Mouse (Mus musculus): ENCODE measurements around the gene Mei1.

The Mei1 gene

DNA sequence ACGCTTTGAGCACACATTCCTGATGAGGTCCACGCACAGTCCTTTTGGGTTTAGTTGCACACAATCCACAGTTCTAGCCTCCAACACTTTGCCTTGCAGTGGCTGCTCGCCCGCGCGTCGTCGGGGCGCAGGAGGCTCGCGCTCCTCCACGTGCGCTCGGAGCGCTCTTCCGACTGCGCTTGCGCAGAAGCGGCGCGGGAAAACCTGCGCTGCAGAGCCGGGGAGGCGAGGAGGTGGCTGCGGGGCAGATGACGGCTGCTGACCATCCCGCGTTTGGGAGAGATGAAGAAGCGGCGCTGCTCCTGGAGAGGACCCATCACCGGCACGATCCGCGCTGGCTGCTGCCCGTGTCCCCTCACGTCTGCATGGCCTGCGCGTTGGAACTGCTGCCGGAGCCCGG lies at the start of gene Mei1:
TSS of gene Mei1 (plus strand) at position 99 of the 400 bp plus-strand sequence.
- DNase-seq, result no peak

DNA sequence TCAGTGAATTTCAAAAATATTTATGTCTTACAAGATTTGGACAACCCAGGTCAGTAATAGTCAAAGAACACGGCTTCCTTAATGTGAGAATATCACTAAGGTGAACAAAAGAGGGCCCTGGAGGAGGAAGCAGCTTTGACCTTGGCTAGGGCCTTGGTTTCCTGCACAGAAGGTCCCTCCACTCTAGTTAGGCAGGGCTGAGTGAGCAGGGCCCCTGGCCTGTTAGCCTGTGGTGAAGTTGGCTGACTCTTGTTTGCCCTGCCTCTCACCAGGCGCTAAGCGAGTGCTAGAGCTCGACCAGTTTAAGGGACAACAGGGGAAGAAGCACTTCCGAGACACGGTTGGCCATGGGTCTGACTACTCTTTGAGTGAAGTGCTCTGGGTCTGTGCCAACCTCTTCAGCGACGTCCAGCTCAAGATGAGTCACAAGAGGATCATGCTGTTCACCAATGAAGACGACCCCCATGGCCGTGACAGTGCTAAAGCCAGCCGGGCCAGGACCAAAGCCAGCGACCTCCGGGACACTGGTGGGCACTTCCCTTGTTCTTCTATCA lies 47.2 kb upstream of the Mei1 start:
- peak; percentile 44 for DNase-seq

DNA sequence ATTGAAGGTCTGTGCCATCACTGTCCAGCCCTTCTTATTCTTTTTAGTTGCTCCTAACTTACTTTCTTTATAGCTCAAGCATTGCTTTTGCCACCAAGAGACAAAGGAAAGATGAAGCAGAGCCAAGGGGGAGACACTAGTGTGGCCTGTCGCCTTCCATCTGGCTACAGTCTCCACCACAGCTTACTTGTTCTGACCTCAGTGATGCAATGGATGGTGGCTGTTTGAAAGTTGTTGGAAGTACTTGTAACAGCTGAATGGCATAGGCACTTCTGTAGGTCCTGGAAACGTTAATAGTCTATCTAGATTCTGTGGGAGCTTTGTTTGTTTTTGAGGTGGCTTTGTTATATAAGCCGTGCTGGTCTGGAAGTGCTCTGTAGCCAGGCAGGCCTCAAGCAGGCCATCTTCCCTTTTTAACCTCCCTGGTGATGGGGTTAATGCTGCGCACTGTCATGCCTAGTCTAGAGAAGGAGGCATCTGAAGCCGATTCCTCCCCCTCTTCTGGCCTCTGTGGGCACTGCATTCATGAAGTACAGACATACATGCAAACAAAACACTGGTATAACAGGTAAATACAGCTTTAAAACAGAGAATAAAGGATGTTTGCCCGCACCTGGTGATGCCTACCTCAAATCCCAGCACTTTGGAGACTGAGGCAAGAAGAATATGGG lies 45.7 kb upstream of the Mei1 start:
- peak; percentile 65 for DNase-seq

DNA sequence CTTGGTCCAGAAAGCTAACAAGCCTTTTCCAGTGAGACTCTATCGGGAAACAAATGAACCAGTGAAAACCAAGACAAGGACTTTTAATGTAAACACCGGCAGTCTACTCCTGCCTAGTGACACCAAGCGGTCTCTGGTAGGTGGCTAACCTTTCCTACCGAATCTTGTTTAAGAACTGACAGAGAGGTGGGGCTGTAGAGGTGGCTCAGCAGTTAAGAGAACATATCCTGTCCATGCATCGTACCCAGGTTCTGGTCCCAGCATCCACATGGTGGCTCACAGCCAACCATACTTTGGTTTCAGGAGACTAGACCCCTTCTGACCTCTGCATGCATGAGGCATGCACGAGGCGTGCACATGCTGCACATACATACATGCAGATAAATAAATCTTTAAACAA lies 42.5 kb upstream of the Mei1 start:
- peak; percentile 70 for DNase-seq

DNA sequence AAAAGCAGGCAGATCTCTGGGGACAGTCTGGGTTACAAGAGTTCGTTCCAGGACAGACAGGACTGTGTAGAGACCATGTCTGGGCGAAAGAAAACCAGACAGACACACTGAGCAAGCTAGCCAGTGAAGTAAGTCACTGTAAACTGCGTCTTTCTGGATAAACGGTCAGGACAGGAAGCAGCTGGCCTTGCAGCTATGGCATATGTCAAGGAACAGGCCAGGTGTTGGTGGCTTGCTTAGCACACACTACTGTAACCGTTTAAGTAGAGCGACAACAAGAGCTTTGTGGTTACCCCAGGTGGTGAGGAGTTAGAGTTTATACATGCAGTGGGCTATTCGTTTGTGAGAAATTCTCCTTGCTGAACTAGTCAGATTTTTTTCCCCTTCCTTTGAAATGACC lies 42.1 kb upstream of the Mei1 start:
- DNase-seq, result peak; percentile 84

DNA sequence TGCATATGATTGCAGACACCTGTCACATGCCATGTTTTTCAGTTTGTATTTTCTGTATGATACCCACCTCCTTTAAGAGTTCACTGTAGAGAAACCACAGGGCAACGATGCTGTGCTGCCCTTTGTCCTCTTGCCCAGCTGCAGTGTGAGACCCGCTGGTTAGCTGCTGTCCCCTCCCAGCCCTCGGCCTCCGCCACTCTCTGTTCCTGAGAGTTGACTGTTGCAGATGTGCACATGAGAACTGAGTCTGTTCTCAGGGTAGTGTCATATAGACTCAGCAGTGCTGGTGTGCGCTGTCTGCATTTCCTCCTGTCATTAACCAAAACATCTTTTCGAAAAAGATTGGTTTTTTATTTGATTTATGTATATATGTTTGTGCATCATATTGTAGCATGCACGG lies 37.4 kb upstream of the Mei1 start:
- peak; percentile 55 for DNase-seq

DNA sequence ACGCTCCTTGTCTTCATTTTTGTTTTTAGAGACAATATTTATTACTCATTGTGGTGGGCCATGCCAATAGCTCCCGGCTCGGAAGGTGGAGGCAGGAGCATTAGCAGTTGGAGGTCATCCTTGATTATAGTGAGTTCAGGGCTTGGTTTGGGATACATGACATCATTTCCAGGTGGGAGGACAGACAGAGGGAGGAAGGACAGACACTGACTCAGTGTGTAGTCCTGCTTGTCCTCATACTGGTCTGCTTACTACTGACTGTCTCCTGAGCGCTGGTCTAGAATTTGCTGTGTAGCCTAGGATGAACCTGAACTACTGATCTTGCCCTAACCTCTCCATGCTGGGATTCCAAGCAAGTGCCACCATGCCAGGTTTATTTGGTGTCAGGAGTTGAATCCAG lies 36.0 kb upstream of the Mei1 start, which contains the start of gene Desi1:
TSS of gene Desi1 (minus strand) at position 101 of the 400 bp plus-strand sequence.
- no peak for DNase-seq

DNA sequence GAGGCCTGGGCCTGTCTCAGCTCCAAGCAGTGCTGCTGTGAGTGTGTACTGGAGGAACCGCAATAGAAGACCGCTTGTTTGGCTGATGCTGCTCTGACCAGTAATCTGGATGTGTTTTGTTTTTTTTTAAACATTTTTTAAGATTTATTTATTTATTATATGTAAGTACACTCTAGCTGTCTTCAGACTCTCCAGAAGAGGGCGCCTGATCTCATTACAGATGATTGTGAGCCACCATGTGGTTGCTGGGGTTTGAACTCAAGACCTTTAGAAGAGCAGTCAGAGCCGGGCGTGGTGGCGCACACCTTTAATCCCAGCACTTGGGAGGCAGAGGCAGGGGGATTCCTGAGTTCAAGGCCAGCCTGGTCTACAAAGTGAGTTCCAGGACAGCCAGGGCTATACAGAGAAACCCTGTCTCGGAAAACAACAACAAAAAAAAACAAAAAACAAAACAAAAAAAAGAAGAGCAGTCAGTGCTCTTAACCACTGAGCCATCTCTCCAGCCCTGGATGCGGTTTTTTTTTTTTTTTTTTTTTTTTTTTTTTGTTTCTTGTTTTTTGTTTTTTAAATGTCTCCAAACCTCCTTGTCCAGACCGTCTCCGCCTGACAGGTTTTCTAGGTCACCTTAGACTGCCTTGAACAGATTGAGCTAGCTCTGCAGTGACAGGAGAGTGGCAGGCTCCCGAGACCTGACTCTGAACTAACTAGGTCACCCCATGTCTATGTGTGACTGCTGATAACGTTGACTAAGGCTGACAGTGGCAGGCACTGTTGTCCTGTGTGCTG lies 33.7 kb upstream of the Mei1 start:
- peak; percentile 71 for DNase-seq

DNA sequence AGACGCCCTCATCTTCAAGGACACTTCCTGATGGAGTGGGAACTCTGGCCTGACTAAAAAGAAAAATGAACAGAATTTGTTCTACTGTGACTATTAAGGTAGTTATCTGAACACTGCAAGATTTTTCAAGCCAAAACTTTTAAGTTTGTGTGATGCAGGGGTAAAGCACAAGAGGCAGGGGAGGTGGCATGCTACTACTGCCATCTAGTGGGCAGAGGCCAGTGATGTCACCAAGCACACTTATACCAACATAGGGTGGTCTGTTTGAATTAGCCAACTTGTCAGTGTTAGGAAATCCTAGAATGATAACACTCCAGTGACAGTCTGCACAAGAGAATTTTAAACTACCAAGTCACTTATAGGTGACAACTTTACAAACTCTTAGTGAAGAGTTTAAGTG lies 29.1 kb upstream of the Mei1 start:
- DNase-seq, result peak; percentile 81

DNA sequence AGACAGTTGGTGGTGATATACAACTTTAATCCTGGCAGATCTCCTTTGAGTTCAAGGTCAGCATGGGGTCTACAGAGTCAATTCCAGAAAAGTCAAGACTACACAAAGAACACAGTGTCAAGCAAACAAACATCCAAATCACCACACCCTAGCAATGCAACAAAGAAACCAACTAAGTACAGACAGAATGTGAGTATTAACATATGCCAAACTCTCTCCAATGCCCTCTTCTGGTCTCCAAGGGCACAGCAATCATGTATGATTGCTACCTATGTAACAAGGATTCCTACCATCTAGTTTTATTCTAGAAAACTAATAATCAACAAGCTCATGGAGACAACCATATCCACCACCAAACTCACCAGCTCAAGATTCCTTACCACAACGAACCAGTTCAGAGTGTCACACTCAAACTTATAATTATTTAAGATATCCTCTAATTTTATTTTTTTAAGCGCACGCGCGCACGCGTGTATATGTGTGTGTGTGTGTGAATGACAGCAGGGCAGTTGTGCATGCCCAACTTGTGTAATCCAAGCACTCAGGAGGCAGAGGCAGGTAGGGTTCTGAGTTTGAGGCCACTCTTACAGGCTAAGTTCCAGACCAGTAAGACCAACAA lies 25.5 kb upstream of the Mei1 start:
- DNase-seq, result peak; percentile 63

DNA sequence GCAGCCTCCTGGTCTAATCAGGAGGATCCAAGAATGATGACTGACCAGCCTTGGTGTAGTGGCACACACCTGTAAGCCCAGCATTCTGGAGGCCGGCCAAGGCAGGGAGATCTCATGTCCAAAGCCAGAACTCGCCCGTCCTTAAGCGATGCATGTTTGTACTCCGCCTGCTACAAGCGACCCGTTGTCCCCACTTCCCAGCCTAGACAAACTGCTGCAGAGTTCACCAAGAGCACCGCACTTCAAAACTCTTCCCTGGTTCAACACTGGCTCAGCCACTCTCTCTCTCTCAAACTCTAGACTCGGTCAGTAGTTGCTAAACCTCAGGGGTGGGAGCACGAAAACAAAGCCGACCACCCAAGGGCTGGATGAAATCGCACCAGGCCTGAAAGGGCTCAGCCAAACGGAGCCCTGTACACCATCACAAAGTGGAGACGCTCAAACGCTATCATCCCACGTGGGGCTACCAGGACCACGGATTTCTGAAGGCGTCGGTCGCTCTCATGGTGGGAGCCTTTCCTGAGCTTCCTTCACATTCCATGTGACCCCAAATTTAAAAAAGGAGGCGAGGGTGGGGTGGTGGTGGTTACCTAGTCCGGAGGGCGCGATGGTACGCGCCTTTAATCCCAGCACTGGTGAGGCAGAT lies 23.4 kb upstream of the Mei1 start:
- no peak for DNase-seq

DNA sequence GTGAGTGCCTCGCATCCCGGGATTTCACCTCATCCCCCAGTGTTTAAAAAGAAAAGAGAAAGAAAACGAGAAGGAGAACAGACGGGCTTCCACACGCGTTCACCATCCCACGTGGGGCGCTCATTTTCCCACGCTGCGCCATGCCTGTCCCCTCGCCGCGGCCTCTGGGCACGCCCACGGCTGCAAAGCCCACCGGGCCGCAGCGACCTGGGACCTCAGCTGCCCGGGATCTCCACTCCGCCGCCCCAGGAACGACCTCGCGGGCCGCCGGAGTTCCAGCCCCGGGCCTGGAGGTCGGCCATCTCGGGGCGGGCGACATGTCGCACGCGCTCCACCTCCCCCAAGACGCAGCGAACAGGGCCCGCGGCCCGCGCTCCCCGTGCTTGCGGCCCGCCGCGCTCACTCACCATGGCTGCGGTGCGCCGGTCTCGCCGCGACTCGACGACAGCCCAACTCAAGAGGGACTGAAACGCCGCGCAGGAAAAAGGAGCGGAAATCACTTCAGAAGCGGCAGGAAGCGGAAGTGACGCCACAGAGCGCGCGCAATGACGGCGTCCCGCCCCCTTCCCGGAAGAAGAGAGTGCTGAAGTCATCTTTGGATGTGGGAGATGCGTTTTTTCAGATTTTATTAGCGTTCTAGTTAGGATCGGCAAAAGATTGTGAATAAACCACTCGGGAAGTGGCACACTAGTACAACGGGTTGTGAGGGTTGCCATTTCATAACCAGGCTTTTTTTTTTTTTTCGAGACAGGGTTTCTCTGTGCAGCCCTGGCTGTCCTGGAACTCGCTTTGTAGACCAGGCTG lies 22.5 kb upstream of the Mei1 start, which contains the start of gene Snu13:
TSS of gene Snu13 (minus strand) at position 519 of the 804 bp plus-strand sequence.
- peak; percentile 95 for DNase-seq

DNA sequence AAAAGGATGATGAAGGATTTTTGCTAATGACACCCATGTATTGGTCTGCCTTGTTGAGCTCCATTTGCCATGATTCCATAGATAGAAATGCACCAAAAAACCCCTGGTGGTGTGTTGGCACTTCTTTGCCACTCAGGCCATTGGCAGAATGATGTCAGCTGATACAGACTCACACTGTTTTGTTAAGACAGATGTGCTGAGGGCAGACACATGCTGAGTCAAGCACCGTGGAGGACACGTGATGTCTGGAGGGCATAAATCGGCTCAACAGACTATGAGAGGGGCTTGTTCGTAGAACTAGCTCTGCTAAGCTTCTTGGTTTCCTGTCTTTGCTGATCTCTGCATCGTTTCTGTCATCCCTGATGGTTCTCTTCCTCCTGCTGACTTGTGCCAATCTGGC lies 17.3 kb upstream of the Mei1 start:
- no peak for DNase-seq

DNA sequence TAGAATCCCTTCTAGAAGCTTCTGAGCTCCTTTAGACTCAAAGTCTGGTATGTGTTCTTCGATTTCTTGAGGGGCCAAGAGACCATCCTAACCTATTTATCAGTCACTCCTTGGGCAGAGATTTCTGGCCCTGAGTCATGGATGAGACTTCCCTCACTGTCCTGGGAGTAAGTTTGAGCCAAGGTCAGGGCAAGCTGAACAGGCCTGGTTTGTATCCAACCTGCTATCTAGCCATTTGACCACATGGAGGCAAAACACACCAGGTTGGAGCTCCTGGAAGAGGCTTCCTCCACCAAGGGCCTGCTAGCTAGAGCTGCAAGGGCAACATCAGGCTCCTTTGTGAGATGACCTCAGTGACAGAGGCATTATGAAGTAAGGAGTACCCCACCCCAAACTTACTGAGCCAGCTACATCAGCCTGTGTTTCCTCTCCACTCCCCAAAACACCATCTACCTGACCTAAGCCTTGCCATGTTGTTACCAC lies 11.0 kb upstream of the Mei1 start, which contains the start of gene 4930407I10Rik:
TSS of gene 4930407I10Rik (plus strand) at position 433 of the 483 bp plus-strand sequence.
- DNase-seq, result no peak

DNA sequence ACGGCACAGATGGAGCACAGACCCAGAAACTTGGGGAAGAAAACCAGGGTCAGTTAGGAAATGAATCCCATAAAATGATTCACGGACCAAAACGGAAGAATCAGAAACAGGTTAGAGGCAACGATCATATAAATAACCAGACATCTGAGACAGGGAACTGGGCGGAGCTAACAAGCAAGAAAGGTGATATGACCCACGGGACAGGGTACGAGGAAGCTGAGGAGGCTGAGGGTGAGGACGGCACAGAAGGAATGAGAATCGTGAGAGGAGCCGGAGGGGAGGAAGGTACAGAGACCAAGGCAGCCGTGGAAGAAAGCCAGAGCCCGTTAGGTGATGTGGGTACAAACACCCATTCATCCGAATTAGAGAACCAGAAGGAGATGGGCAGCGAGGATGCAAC lies 5.9 kb upstream of the Mei1 start:
- no peak for DNase-seq

DNA sequence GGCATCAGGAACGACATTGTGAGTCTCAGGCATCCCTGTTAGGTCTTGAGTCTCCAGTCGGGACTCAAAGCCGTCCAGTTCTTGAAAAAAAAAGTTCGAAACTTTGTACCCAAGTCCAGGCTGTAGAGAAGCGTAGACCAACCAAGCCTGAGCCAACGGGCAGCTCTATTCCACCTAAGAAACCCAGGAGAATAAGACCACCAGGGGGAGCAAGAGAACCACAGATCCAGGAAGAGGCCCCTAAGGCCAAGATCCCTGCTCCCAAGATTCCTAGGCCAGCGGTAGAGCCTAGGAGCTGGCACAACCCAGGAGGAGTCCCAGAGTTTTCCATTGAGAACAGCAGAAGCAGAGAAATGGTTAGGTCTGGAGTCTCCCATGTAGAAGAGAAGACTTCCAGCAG lies 4.3 kb upstream of the Mei1 start:
- DNase-seq, result peak; percentile 73

DNA sequence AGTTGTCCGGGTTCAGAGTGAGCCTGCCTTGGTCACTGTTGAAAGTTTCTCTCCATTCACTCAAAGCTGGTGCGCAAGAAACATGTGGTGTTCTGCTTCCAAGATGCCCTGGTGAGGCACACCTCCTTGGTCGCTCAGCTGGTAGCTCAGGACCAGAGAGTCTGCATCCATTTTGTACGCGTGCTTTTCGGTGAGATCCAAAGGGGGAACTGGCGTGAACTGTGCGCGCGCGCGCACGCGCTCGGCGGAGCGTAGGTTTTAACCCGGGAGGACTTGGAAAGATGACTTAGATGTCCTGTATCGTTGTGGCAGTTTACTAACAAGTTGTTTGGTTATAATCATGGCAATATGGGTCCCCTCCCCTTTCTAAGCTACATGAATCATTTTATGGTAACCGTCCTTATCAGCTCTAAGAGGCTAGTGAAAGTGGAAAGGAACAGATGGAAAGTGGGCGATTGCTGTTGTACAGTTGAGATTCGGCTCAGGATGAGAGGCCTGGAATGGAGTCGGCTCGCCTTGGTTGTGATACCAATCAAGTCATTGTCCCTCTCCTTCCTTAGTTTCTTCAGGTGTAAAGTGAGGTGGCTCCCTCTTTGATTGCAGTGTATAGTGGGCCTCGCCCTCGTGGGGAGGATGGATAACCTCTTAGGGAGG lies 2.1 kb downstream of the Mei1 start:
- DNase-seq, result no peak

DNA sequence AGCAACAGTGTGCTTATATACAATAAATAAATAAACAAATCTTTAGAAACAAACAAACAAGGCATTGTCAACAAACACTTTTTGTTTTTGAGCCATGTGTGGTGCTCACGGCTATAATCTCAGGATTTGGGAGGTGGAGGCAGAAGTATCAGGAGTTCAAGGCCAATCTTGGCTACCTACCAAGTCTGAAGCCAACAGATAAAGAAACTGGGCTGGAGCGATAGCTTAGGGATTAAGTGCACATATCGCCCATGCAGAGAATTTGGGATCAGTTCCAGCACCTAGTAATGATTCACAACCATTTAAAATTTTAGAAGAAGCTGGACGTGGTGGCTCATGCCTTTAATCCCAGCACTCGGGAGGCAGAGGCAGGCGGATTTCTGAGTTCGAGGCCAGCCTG lies 3.7 kb downstream of the Mei1 start:
- DNase-seq, result no peak

DNA sequence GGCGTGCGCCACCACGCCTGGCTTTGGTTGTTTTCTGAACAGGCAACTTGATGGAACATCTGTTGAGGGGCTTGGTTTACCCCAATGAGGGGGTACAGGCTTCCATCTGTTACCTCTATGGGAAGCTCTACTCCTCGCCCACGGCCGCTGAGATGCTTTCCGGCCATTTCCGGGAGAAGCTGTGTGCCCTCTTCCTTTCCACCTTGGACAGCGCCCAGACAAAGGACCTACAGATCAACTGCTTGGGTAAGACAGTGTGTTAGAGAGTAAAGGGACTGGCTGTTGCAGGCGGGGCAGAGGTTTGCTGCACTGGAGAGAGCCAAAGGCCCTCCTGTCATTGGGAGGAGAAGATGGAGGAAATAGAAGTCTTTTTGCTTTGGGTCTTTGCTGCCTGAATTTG lies 10.1 kb downstream of the Mei1 start:
- no peak for DNase-seq

DNA sequence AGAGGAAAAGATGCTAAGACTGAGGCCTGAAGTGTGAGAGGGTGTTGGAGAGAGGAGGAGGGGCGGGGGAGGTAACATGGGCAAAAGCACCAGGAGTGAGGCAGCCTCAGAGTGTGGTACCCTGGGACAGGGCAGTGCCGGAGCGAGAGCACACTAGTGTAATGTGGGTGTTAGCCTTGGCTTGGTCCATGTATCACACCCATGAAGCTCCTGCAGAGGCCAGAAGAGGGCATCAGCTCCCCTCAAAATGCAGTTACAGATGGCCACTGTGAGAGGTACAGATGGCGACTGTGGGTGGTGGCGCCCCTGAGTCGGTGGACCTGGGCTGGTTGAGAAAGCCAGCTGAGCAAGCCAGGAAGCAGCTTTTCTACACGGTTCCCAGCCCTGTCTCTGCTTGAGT lies 11.4 kb downstream of the Mei1 start:
- peak; percentile 68 for DNase-seq

DNA sequence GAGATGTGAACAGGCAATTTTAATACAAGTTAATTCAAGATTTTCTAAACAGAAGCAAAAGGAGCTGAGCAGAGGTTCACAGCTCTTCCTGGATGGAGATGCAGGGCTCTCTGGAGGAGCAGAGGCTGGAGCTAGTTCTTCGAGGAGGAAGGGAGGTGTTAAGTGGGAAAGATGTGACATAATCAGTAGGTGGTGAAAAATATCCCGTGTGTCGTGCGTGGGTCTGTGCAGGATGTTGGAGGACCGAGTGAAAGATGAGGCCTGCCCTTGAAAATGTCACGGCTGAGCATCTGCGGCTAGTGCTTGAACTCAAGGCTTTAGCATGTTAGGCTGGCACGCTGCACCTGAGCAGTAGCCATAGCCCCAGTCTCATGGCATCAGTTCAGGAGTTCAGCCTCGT lies 15.8 kb downstream of the Mei1 start:
- DNase-seq, result no peak

All from thymus, postnatal 14 days (tissue).